In genomic region chr16:39316752-39317594, GRCm38 (mm10) we compare ENCODE assay signal across 8 mouse cellular contexts.
DNase-seq lines count a peak whose midpoint lies in the region; ATAC-seq and TF ChIP-seq lines count a peak whose summit lies in the region.

No protein-coding gene starts in this region.

- no peak overlapping the region for H3K4me3 ChIP-seq in midbrain, embryonic 13.5 days (replicated peaks)
- no peak overlapping the region for H3K4me3 ChIP-seq in stomach, postnatal 0 days (ENCODE audit: low read depth, low read length)

- WGBS in midbrain, embryonic 13.5 days = 22% methylated on average over 15 of the region's 15 CpGs
- 22% methylated on average over 15 of the region's 15 CpGs for WGBS in stomach, postnatal 0 days

- H3K9ac ChIP-seq in midbrain, embryonic 13.5 days (replicated peaks) = no peak overlapping the region
- H3K9ac ChIP-seq in stomach, postnatal 0 days (ENCODE audit: low read length) = no peak overlapping the region

- H3K4me1 ChIP-seq in midbrain, embryonic 13.5 days (replicated peaks) = peaks cover 5% of the 10 kb centered on the region; the same call in 1 of the 2 replicates
- H3K4me1 ChIP-seq in stomach, postnatal 0 days (replicated peaks; ENCODE audit: control insufficient read depth, insufficient read depth) = no peaks in the 10 kb centered on the region

- TF ChIP-seq EP300 in stomach, postnatal 0 days (optimal IDR thresholded peaks at IDR 0.05) = no peak

- no peak overlapping the region for H3K4me2 ChIP-seq in midbrain, embryonic 13.5 days (replicated peaks)
- H3K4me2 ChIP-seq in stomach, postnatal 0 days (replicated peaks; ENCODE audit: low read depth) = no peak overlapping the region

- no peaks in the 10 kb centered on the region for H3K27me3 ChIP-seq in midbrain, embryonic 13.5 days
- no peaks in the 10 kb centered on the region for H3K27me3 ChIP-seq in stomach, postnatal 0 days (ENCODE audit: control insufficient read depth, insufficient read depth, low read length)

- ATAC-seq in midbrain, embryonic 13.5 days = peak; percentile 93
- no peak for ATAC-seq in stomach, postnatal 0 days (ENCODE audit: low FRiP score, low TSS enrichment)
- ATAC-seq in CD4-positive, CD25-positive, alpha-beta regulatory T cell, adult 4 months = no peak

- H3K27ac ChIP-seq in midbrain, embryonic 13.5 days = no peak overlapping the region
- H3K27ac ChIP-seq in stomach, postnatal 0 days (replicated peaks) = no peak overlapping the region

- no peaks in the 10 kb centered on the region for H3K9me3 ChIP-seq in midbrain, embryonic 13.5 days
- H3K9me3 ChIP-seq in stomach, postnatal 0 days (ENCODE audit: control insufficient read depth, low read length) = no peaks in the 10 kb centered on the region

- H3K36me3 ChIP-seq in midbrain, embryonic 13.5 days = no peaks in the 10 kb centered on the region
- H3K36me3 ChIP-seq in stomach, postnatal 0 days (ENCODE audit: control insufficient read depth, insufficient read depth, low read length) = no peaks in the 10 kb centered on the region

- peak; percentile 72 for DNase-seq in ES-CJ7 (ENCODE audit: low read depth, low spot score)
- DNase-seq in adrenal gland, adult (ENCODE audit: inconsistent age in 2 of 2, low spot score in 1 of 2) = peak; percentile 18 to 77
- peak; percentile 62 for DNase-seq in embryo, embryonic 10 days (ENCODE audit: low spot score)
- peak; percentile 35 to 62 for DNase-seq in heart, postnatal 10 days
- peak; percentile 83 for DNase-seq in layer of hippocampus, adult 9-11 months
- peak; percentile 43 for DNase-seq in stomach, postnatal 0 days (ENCODE audit: low spot score)

- peak; percentile 69 for TF ChIP-seq CTCF in stomach, postnatal 0 days (IDR thresholded peaks at IDR 0.05; ENCODE audit: low read depth)

- intact Hi-C loops in heart, postnatal 10 days (cut with DNase I) = no loop called here
